Mouse (Mus musculus): Measurements from ENCODE around the gene Lce6a. TPM values are rescaled to one million over a fixed set of nuclear protein-coding genes. Genes with fewer than 3 reads are reported as not detected.

The Lce6a gene
- polyA plus RNA-seq, 1 experiment from 2014 or later: 2.1 TPM

DNA sequence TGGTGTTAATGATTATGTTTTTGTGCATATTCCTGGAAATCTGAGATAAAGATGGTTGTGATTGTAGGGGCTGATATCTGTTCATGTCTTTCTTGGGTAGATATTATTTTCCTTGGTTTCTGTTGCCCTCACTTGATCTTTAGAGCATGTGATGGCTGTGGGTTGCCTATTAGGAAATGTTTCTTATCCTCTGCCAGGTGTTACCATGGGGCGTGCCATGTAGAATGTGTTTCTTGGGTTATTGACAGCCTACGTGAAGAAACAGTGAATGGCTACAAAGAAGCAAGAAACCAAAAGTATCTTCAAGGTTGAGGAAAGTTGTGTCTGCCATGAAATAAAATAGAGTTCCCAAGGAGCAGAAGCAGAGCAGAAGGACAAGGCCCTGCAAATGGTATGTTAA lies 23.0 kb downstream of the Lce6a start:
- Histone ChIP-seq H3K9me3 (ENCODE audit: control insufficient read depth) (0 out of 2 replicates have a peak, but pooled peaks cover 4% of the 10 kb centered on the region), H3K27ac (ENCODE audit: low read depth, low read length) (no peak overlapping the region; the same call in 1 of the 2 replicates), H3K9ac (ENCODE audit: low read depth, low read length) (no peak overlapping the region), H3K4me3 (ENCODE audit: low read depth, low read length) (no peak overlapping the region), H3K4me1 (replicated peaks; ENCODE audit: control insufficient read depth, insufficient read depth, low read length) (no peaks in the 10 kb centered on the region), H3K27me3 (replicated peaks; ENCODE audit: control insufficient read depth, insufficient read depth, low read length) (no peaks in the 10 kb centered on the region), H3K36me3 (ENCODE audit: control insufficient read depth, insufficient read depth) (no peaks in the 10 kb centered on the region), H3K4me2 (replicated peaks; ENCODE audit: low read depth) (peak overlapping the region; percentile 10; the same call in 1 of the 2 replicates)
- TF ChIP-seq CTCF (IDR thresholded peaks at IDR 0.05; ENCODE audit: low read depth): no peak
- WGBS: 63% methylated on average over 2 of the region's 2 CpGs
- ATAC-seq: peak; percentile 66

DNA sequence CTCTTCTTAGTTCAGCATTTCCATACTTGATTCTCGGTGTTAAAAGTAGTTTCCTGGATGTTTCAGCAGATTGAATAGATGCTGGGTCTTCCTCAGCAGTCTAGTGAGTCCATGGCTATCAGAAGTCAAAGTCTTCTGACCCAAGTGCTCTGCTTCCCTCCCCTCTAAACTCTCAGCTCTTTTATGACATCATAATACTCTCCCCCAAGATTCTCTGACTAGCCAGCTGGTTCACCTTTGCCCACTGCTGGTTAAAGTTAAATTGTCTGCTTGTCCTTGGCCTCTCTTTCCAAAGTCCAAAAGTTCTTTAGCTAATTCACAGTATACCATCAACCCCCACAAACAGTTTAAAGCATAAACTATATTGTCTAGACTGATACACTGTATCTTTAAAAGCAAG lies 32.6 kb downstream of the Lce6a start, which contains the start of gene Smcp:
Smcp (minus strand) TSS at position 140 of the 400 bp plus-strand sequence.
- WGBS: 63% methylated on average over 1 of the region's 1 CpGs

DNA sequence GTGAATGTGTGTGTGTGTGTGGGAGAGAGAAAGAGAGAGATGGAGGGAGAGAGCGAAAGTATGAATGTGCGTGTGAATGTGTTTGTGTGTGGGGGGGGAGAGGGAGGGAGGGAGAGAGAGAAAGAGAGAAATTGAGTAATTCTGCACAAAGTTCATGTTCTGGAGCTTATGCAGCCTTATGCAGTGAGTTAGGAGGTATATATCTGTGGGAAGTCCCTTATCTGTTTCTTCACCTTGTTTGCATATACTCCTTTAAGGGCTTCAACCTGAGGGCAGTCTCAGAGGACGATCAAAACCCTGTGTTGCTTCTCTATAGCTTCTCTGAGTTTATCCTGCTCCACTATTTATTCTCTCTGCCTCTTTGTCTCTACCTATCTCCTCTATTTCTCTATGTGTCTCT lies 34.3 kb downstream of the Lce6a start:
- WGBS: 30% methylated on average over 3 of the region's 3 CpGs
- Histone ChIP-seq H3K36me3 (ENCODE audit: control insufficient read depth, insufficient read depth) (no peaks in the 10 kb centered on the region), H3K27me3 (replicated peaks; ENCODE audit: control insufficient read depth, insufficient read depth, low read length) (no peaks in the 10 kb centered on the region), H3K4me3 (ENCODE audit: low read depth, low read length) (no peak overlapping the region; the same call in 1 of the 2 replicates), H3K27ac (ENCODE audit: low read depth, low read length) (peak overlapping the region; percentile 64), H3K9me3 (ENCODE audit: control insufficient read depth) (no peaks in the 10 kb centered on the region), H3K4me1 (replicated peaks; ENCODE audit: control insufficient read depth, insufficient read depth, low read length) (no peaks in the 10 kb centered on the region), H3K9ac (ENCODE audit: low read depth, low read length) (no peak overlapping the region; the same call in 1 of the 2 replicates), H3K4me2 (replicated peaks; ENCODE audit: low read depth) (peak overlapping the region; percentile 54)
- ATAC-seq: peak; percentile 32
- no peak for TF ChIP-seq CTCF (IDR thresholded peaks at IDR 0.05; ENCODE audit: low read depth)

More for the DNA sequence above, 32.6 kb downstream of the Lce6a start, which contains the start of gene Smcp:
- H3K9me3 ChIP-seq (ENCODE audit: control insufficient read depth): no peaks in the 10 kb centered on the region
- peak within 1 kb of the TSS; percentile 15 for H3K4me3 ChIP-seq (ENCODE audit: low read depth, low read length)
- peak within 1 kb of the TSS; percentile 58; the same call in 1 of the 2 replicates for H3K27ac ChIP-seq (ENCODE audit: low read depth, low read length)
- TF ChIP-seq CTCF (IDR thresholded peaks at IDR 0.05; ENCODE audit: low read depth): no peak
- no peaks in the 10 kb centered on the region for H3K4me1 ChIP-seq (replicated peaks; ENCODE audit: control insufficient read depth, insufficient read depth, low read length)
- ATAC-seq: peak; percentile 83
- no peaks in the 10 kb centered on the region for H3K36me3 ChIP-seq (ENCODE audit: control insufficient read depth, insufficient read depth)
- peak within 1 kb of the TSS; percentile 54 for H3K4me2 ChIP-seq (replicated peaks; ENCODE audit: low read depth)
- H3K9ac ChIP-seq (ENCODE audit: low read depth, low read length): no peak within 1 kb of the TSS
- no peaks in the 10 kb centered on the region for H3K27me3 ChIP-seq (replicated peaks; ENCODE audit: control insufficient read depth, insufficient read depth, low read length)

- Histone ChIP-seq H3K36me3 (ENCODE audit: control insufficient read depth, insufficient read depth) (no peaks in the 10 kb centered on the region), H3K4me1 (replicated peaks; ENCODE audit: control insufficient read depth, insufficient read depth, low read length) (no peaks in the 10 kb centered on the region), H3K27ac (ENCODE audit: low read depth, low read length) (0 out of 2 replicates have a peak overlapping the region, but pooled peaks have one; percentile 50), H3K9ac (ENCODE audit: low read depth, low read length) (no peak overlapping the region), H3K4me2 (replicated peaks; ENCODE audit: low read depth) (no peak overlapping the region), H3K27me3 (replicated peaks; ENCODE audit: control insufficient read depth, insufficient read depth, low read length) (no peaks in the 10 kb centered on the region), H3K4me3 (ENCODE audit: low read depth, low read length) (no peak overlapping the region), H3K9me3 (ENCODE audit: control insufficient read depth) (no peaks in the 10 kb centered on the region)
- WGBS: 45% methylated on average over 1 of the region's 1 CpGs
- ATAC-seq: peak; percentile 75
- no peak for TF ChIP-seq CTCF (IDR thresholded peaks at IDR 0.05; ENCODE audit: low read depth)
Observed at GRCm38 (mm10) chr3:92585055-92585454, 36.4 kb downstream of the Lce6a start.

- ATAC-seq: no peak
- Histone ChIP-seq H3K4me3 (ENCODE audit: low read depth, low read length) (no peak overlapping the region), H3K27me3 (replicated peaks; ENCODE audit: control insufficient read depth, insufficient read depth, low read length) (no peaks in the 10 kb centered on the region), H3K4me2 (replicated peaks; ENCODE audit: low read depth) (no peak overlapping the region), H3K9ac (ENCODE audit: low read depth, low read length) (no peak overlapping the region), H3K4me1 (replicated peaks; ENCODE audit: control insufficient read depth, insufficient read depth, low read length) (no peaks in the 10 kb centered on the region), H3K27ac (ENCODE audit: low read depth, low read length) (no peak overlapping the region), H3K9me3 (ENCODE audit: control insufficient read depth) (no peaks in the 10 kb centered on the region), H3K36me3 (ENCODE audit: control insufficient read depth, insufficient read depth) (no peaks in the 10 kb centered on the region)
- WGBS: 67% methylated on average over 3 of the region's 3 CpGs
- no peak for TF ChIP-seq CTCF (IDR thresholded peaks at IDR 0.05; ENCODE audit: low read depth)
Observed at GRCm38 (mm10) chr3:92583164-92583826, 38.2 kb downstream of the Lce6a start.

- H3K27me3 ChIP-seq (replicated peaks; ENCODE audit: control insufficient read depth, insufficient read depth, low read length): no peaks in the 10 kb centered on the region
- H3K4me3 ChIP-seq (ENCODE audit: low read depth, low read length): no peak overlapping the region
- WGBS: 35% methylated on average over 1 of the region's 1 CpGs
- no peaks in the 10 kb centered on the region for H3K9me3 ChIP-seq (ENCODE audit: control insufficient read depth)
- no peaks in the 10 kb centered on the region for H3K36me3 ChIP-seq (ENCODE audit: control insufficient read depth, insufficient read depth)
- H3K9ac ChIP-seq (ENCODE audit: low read depth, low read length): no peak overlapping the region
- H3K27ac ChIP-seq (ENCODE audit: low read depth, low read length): peak overlapping the region; percentile 62; the same call in 1 of the 2 replicates
- H3K4me2 ChIP-seq (replicated peaks; ENCODE audit: low read depth): no peak overlapping the region
- H3K4me1 ChIP-seq (replicated peaks; ENCODE audit: control insufficient read depth, insufficient read depth, low read length): no peaks in the 10 kb centered on the region
- no peak for TF ChIP-seq CTCF (IDR thresholded peaks at IDR 0.05; ENCODE audit: low read depth)
- ATAC-seq: peak; percentile 88
Observed at GRCm38 (mm10) chr3:92579508-92579907, 42.0 kb downstream of the Lce6a start.

Measured in intestine, postnatal 0 days (tissue).